Comparison of ENCODE assay signal across 8 mouse cellular contexts in genomic region chr14:40894576-40895247, GRCm38 (mm10). TPM values are rescaled to one million over a fixed set of nuclear protein-coding genes. Genes with fewer than 3 reads are reported as not detected.
DNase-seq lines count a peak whose midpoint lies in the region; ATAC-seq lines count a peak whose summit lies in the region.

No protein-coding gene starts in this region.

- no peaks in the 10 kb centered on the region for H3K36me3 ChIP-seq in intestine, embryonic 15.5 days
- H3K36me3 ChIP-seq in midbrain, embryonic 10.5 days, result no peaks in the 10 kb centered on the region

- peak overlapping the region; percentile 66 for H3K4me2 ChIP-seq in intestine, embryonic 15.5 days (replicated peaks)

- peak; percentile 80 for DNase-seq in adrenal gland, adult 2 months
- peak; percentile 87 for DNase-seq in embryo, embryonic 11 days
- DNase-seq in gastrocnemius, postnatal 36 days, result peak; percentile 68 to 72
- peak; percentile 87 to 91 for DNase-seq in left cerebral cortex, postnatal 25 days (ENCODE audit: low spot score in 2 of 2)
- DNase-seq in midbrain, embryonic 10.5 days (ENCODE audit: low spot score), result peak; percentile 77
- DNase-seq in right cerebral cortex, postnatal 36 days (ENCODE audit: low spot score in 2 of 2), result peak; percentile 82 to 83
- DNase-seq in urinary bladder, postnatal 4 days (ENCODE audit: low spot score in 2 of 2), result peak; percentile 69 to 82

- no peak overlapping the region for H3K9ac ChIP-seq in intestine, embryonic 15.5 days

- intact Hi-C loops in gastrocnemius, postnatal 36 days (cut with DNase I), result no loop called here
- intact Hi-C loops in left cerebral cortex, postnatal 25 days (cut with DNase I), result loop anchor here (5.0 kb wide), 1 partner anchor 1362 kb away; no protein-coding TSS in a partner anchor

- 9% methylated on average over 23 of the region's 23 CpGs for WGBS in intestine, embryonic 15.5 days
- WGBS in midbrain, embryonic 10.5 days, result 20% methylated on average over 23 of the region's 23 CpGs

- H3K27me3 ChIP-seq in intestine, embryonic 15.5 days (replicated peaks), result no peaks in the 10 kb centered on the region
- H3K27me3 ChIP-seq in midbrain, embryonic 10.5 days (ENCODE audit: low read depth, poor library complexity, severe bottlenecking), result no peaks in the 10 kb centered on the region

- 0 out of 2 replicates have a peak, but pooled peaks cover 7% of the 10 kb centered on the region for H3K4me1 ChIP-seq in intestine, embryonic 15.5 days (replicated peaks)
- H3K4me1 ChIP-seq in midbrain, embryonic 10.5 days, result peaks cover 8% of the 10 kb centered on the region

- peak overlapping the region; percentile 17; the same call in 1 of the 2 replicates for H3K4me3 ChIP-seq in intestine, embryonic 15.5 days (replicated peaks)
- peak overlapping the region; percentile 38 for H3K4me3 ChIP-seq in midbrain, embryonic 10.5 days

- H3K27ac ChIP-seq in intestine, embryonic 15.5 days, result no peak overlapping the region
- no peak overlapping the region for H3K27ac ChIP-seq in midbrain, embryonic 10.5 days (replicated peaks)

- no peaks in the 10 kb centered on the region for H3K9me3 ChIP-seq in intestine, embryonic 15.5 days
- H3K9me3 ChIP-seq in midbrain, embryonic 10.5 days (replicated peaks), result no peaks in the 10 kb centered on the region

- ATAC-seq in intestine, embryonic 15.5 days, result peak; percentile 87

RNA-seq across cellular contexts. Expression of gene Sh2d4b, which starts 1.6 kb away (rescaled TPM):
- 1 to 10 TPM; 1.6 to 2.4 TPM for total RNA-seq in adrenal gland, adult 2 months (2021)
- 0.12 and 0.20 TPM in 2 replicates for polyA plus RNA-seq in adrenal gland, adult 2 months (2012; rRNA removed)
- total RNA-seq in gastrocnemius, postnatal 36 days (2021), result under 1 TPM; 0.33 to 0.44 TPM
- 0.13 and 0.14 TPM in 2 replicates for polyA plus RNA-seq in intestine, embryonic 15.5 days (2015; fragmentation: Nextera tagmentation; extraction: Ambion mirVana)
- total RNA-seq in left cerebral cortex, postnatal 25 days (2021), result 1 to 10 TPM; 2.9 to 4.4 TPM
- polyA plus RNA-seq in midbrain, embryonic 10.5 days (2016; fragmentation: Nextera tagmentation; extraction: Ambion mirVana), result 0.31 and 0.45 TPM in 2 replicates
